ENCODE assay signal across 9 mouse cellular contexts in genomic region chrX:111462495-111462832, GRCm38 (mm10).
DNase-seq lines count a peak whose midpoint lies in the region; ATAC-seq and TF ChIP-seq lines count a peak whose summit lies in the region.
"Had no signal": no experiment of that assay in that cellular context is flagged by ENCODE, and none has a peak within 500 bp of the region (broad histone marks: within the 10 kb centered on the region; RNA-seq: fewer than 3 reads in every experiment).

No protein-coding gene starts in this region.

- no peaks in the 10 kb centered on the region for H3K79me2 ChIP-seq in liver, adult 2 months (ENCODE audit: control insufficient read depth, insufficient read depth, low read length)

- DNase-seq in gastrocnemius, postnatal 10 days = peak; percentile 5
- no peak for DNase-seq in gastrocnemius, adult 8-10 months (ENCODE audit: low spot score in 2 of 2)
- peak; percentile 9 for DNase-seq in ES-CJ7 (ENCODE audit: low read depth, low spot score)
- DNase-seq in liver, adult 2 months (ENCODE audit: extremely low read depth, low read depth, low spot score) = peak; percentile 0

- no peaks in the 10 kb centered on the region for H3K36me3 ChIP-seq in hindbrain, embryonic 13.5 days
- no peaks in the 10 kb centered on the region for H3K36me3 ChIP-seq in liver, adult 2 months (ENCODE audit: control insufficient read depth, insufficient read depth, low read length)
- no peaks in the 10 kb centered on the region for H3K36me3 ChIP-seq in neural tube, embryonic 14.5 days (ENCODE audit: control insufficient read depth, insufficient read depth, low read length)
- H3K36me3 ChIP-seq: G1E had no signal

- no peak for TF ChIP-seq CTCF in embryonic fibroblast, embryonic 13.5 days (IDR thresholded peaks at IDR 0.05; ENCODE audit: borderline replicate concordance, insufficient read depth, low read length)
- TF ChIP-seq CTCF in liver, adult 2 months (IDR thresholded peaks at IDR 0.05; ENCODE audit: low read depth, low read length) = no peak

- TF ChIP-seq POLR2A in embryonic fibroblast, embryonic 13.5 days (IDR thresholded peaks at IDR 0.05; ENCODE audit: low read depth, low read length) = no peak
- no peak for TF ChIP-seq POLR2A in liver, adult 2 months (IDR thresholded peaks at IDR 0.05; ENCODE audit: extremely low read depth, insufficient read depth, low read length)

- ATAC-seq in hindbrain, embryonic 13.5 days (ENCODE audit: low FRiP score) = peak; percentile 44
- ATAC-seq in neural tube, embryonic 14.5 days (ENCODE audit: low read depth) = peak; percentile 48; the same call in 1 of the 2 replicates
- no peak for ATAC-seq in erythroid progenitor cell, adult 5-6 weeks (replicated peaks; ENCODE audit: low FRiP score, poor library complexity, severe bottlenecking)

- peak overlapping the region; percentile 58 for H3K4me2 ChIP-seq in hindbrain, embryonic 13.5 days
- H3K4me2 ChIP-seq in neural tube, embryonic 14.5 days (ENCODE audit: low read depth, low read length) = peak overlapping the region; percentile 54

- no peaks in the 10 kb centered on the region for H3K27me3 ChIP-seq in hindbrain, embryonic 13.5 days
- no peaks in the 10 kb centered on the region for H3K27me3 ChIP-seq in liver, adult 2 months (ENCODE audit: control insufficient read depth, insufficient read depth, low read length)
- H3K27me3 ChIP-seq in neural tube, embryonic 14.5 days (ENCODE audit: control insufficient read depth, insufficient read depth, low read length) = no peaks in the 10 kb centered on the region

- no peaks in the 10 kb centered on the region for H3K4me1 ChIP-seq in embryonic fibroblast, embryonic 13.5 days (ENCODE audit: control insufficient read depth, insufficient read depth, low read length)
- no peaks in the 10 kb centered on the region for H3K4me1 ChIP-seq in hindbrain, embryonic 13.5 days (replicated peaks)
- no peaks in the 10 kb centered on the region for H3K4me1 ChIP-seq in liver, adult 2 months (ENCODE audit: control insufficient read depth, insufficient read depth, low read length)
- no peaks in the 10 kb centered on the region for H3K4me1 ChIP-seq in neural tube, embryonic 14.5 days (ENCODE audit: control insufficient read depth, insufficient read depth, low read length)

- no peaks in the 10 kb centered on the region for H3K9me3 ChIP-seq in hindbrain, embryonic 13.5 days
- no peaks in the 10 kb centered on the region for H3K9me3 ChIP-seq in neural tube, embryonic 14.5 days (ENCODE audit: control insufficient read depth, low read length)
- H3K9me3 ChIP-seq: G1E had no signal

- H3K9ac ChIP-seq in hindbrain, embryonic 13.5 days = peak overlapping the region; percentile 75
- H3K9ac ChIP-seq in liver, adult 2 months (ENCODE audit: low read depth, low read length) = no peak overlapping the region
- H3K9ac ChIP-seq in neural tube, embryonic 14.5 days (replicated peaks; ENCODE audit: low read depth, low read length) = peak overlapping the region; percentile 41

- H3K27ac ChIP-seq in embryonic fibroblast, embryonic 13.5 days (ENCODE audit: insufficient read depth, low read length) = no peak overlapping the region
- peak overlapping the region; percentile 85 for H3K27ac ChIP-seq in hindbrain, embryonic 13.5 days
- no peak overlapping the region for H3K27ac ChIP-seq in liver, adult 2 months (replicated peaks; ENCODE audit: insufficient read depth, low read depth, low read length)
- peak overlapping the region; percentile 73; the same call in 1 of the 2 replicates for H3K27ac ChIP-seq in neural tube, embryonic 14.5 days (ENCODE audit: low read depth, low read length)

- peak overlapping the region; percentile 56 for H3K4me3 ChIP-seq in embryonic fibroblast, embryonic 13.5 days (ENCODE audit: insufficient read depth, low read length)
- H3K4me3 ChIP-seq in hindbrain, embryonic 13.5 days = peak overlapping the region; percentile 60
- peak overlapping the region; percentile 68; the same call in 1 of the 2 replicates for H3K4me3 ChIP-seq in liver, adult 2 months (ENCODE audit: insufficient read depth, low read depth, low read length)
- peak overlapping the region; percentile 54 for H3K4me3 ChIP-seq in neural tube, embryonic 14.5 days (ENCODE audit: low read depth, low read length)

- WGBS in hindbrain, embryonic 13.5 days = 17% methylated on average over 21 of the region's 21 CpGs
- WGBS in liver, adult 2 months = under 1% methylated on average over 21 of the region's 21 CpGs
- WGBS in neural tube, embryonic 14.5 days = 14% methylated on average over 15 of the region's 21 CpGs

Comparison
In these comparisons a context has a peak if more than half of its experiments do, and no peak if none do; other contexts are left out.
1. DNase-seq: peak in gastrocnemius, postnatal 10 days (single experiment), ES-CJ7 (single experiment) and liver, adult 2 months (single experiment); none in gastrocnemius, adult 8-10 months (0 of 2).
2. H3K27ac ChIP-seq: peak in hindbrain, embryonic 13.5 days (single experiment) and neural tube, embryonic 14.5 days (single experiment); none in embryonic fibroblast, embryonic 13.5 days (single experiment) and liver, adult 2 months (single experiment).
3. Peak in every context shown above with its lines, with median percentiles within 50 percentile points of each other: H3K4me3 ChIP-seq.